Mouse (Mus musculus) megakaryocyte, embryonic 14.5 days (primary cell): ENCODE measurements around the gene Slc22a4.

Source experiments
- FLI1 ChIP-seq: IDR thresholded peaks from 2 replicates; pipeline ENCODE4 v1.6.1; 2012; ENCODE audit warnings: low read length, inconsistent platforms, mixed read lengths
- GATA1 ChIP-seq: IDR thresholded peaks from 3 replicates; pipeline ENCODE4 v1.6.1; 2012; ENCODE audit warnings: mixed read lengths, low read length, inconsistent platforms, borderline replicate concordance

GRCm38 (mm10) chr11:54066400-54066799, 38.5 kb upstream of the Slc22a4 start:
- TF ChIP-seq GATA1 (no peak), FLI1 (no peak)
